Mouse (Mus musculus) spleen, adult 2 months (tissue): ENCODE data around the gene Sort1.

ENCODE experiments used
- CTCF ChIP-seq: fragments of 200-500 bp; IDR thresholded peaks from 2 replicates; pipeline ENCODE4 v1.5.1; 2011; ENCODE audit warnings: mild to moderate bottlenecking, inconsistent platforms; ENCODE audit not compliant: insufficient read depth, insufficient read length, insufficient replicate concordance; ENCODE audit errors: extremely low read depth
- POLR2A ChIP-seq: fragments of 200-500 bp; IDR thresholded peaks from 2 replicates; pipeline ENCODE4 v1.6.1; 2011; ENCODE audit warnings: low read depth, low read length, inconsistent platforms

- TF ChIP-seq CTCF (no peak), POLR2A (no peak)
Observed at GRCm38 (mm10) chr3:108372691-108373090, 88.8 kb downstream of the Sort1 start.
